Mouse (Mus musculus) ES-E14 (cell line): ENCODE data around the gene Sec14l1.

Experiments
- CHD2 ChIP-seq: IDR thresholded peaks from 2 replicates; pipeline ENCODE4 v1.6.1; 2014; ENCODE audit warnings: mild to moderate bottlenecking, low read depth, low read length, inconsistent platforms
- HCFC1 ChIP-seq: IDR thresholded peaks from 2 replicates; pipeline ENCODE4 v1.6.1; 2012; ENCODE audit warnings: low read length, inconsistent platforms, borderline replicate concordance; ENCODE audit not compliant: insufficient read depth
- ZNF384 ChIP-seq: IDR thresholded peaks from 2 replicates; pipeline ENCODE4 v1.6.1; 2012; ENCODE audit warnings: low read depth, low read length, inconsistent platforms

GRCm38 (mm10) chr11:117109179-117109954 lies 5.6 kb upstream of the Sec14l1 start:
- TF ChIP-seq HCFC1: no peak
- no peak for TF ChIP-seq CHD2
- TF ChIP-seq ZNF384: no peak
